Mouse (Mus musculus): ENCODE data around the gene Cabp2. TPM values are rescaled to one million over a fixed set of nuclear protein-coding genes. Genes with fewer than 3 reads are reported as not detected.
"Not testable (repeated sequence)": the region's sequence is repeated elsewhere in the genome, so short reads cannot be mapped to it uniquely, and the experiment has no call there.

The Cabp2 gene
- polyA plus RNA-seq, 1 experiment from 2014 or later, result not detected

DNA sequence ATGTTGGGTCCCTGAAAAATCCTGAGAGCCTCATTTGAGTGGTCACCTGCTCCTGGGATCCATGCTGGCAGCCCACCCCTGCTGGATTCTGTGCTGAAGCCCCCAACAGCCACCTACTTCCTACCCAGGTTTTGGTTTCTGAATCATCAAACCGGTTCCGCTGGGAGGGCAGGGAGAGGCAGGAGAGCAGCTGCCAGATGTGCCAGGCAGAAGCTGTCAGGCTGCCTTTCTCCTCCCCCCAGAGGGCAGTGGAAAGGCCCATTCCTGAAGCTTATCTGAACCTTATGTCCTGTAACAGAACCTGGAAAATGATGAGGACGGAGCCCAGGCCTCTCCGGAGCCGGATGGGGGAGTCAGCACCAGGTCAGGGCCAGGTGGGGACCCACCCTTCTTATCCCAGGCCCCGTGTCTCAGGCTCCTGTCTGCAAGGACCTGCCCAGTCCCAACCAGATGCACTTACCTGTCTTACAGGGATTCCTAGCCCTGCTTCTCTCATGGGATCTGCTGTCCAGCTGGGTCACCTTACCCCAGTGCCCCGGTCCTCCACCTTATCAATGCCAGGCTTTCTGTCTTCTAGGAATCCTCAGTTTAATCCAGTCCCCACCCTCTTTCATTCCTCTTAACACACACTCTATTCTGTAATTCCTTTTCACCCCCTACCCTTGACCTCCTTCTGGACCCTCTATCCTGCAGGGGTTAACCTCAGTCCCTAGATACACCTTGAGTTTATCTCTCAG, 45.5 kb downstream of the Cabp2 start:
- peak overlapping the region; percentile 75 for H3K4me3 ChIP-seq (replicated peaks)
- H3K9ac ChIP-seq (replicated peaks), result peak overlapping the region; percentile 83
- H3K9me3 ChIP-seq, result no peaks in the 10 kb centered on the region
- H3K4me1 ChIP-seq (replicated peaks), result peaks cover 24% of the 10 kb centered on the region
- no peak for ATAC-seq (ENCODE audit: insufficient number of reproducible peaks, insufficient read depth, low FRiP score, low TSS enrichment, low read depth)
- H3K27me3 ChIP-seq, result no peaks in the 10 kb centered on the region
- peaks cover 47% of the 10 kb centered on the region for H3K36me3 ChIP-seq
- H3K4me2 ChIP-seq, result peak overlapping the region; percentile 78
- 60% methylated on average over 7 of the region's 7 CpGs for WGBS
- H3K27ac ChIP-seq, result no peak overlapping the region

DNA sequence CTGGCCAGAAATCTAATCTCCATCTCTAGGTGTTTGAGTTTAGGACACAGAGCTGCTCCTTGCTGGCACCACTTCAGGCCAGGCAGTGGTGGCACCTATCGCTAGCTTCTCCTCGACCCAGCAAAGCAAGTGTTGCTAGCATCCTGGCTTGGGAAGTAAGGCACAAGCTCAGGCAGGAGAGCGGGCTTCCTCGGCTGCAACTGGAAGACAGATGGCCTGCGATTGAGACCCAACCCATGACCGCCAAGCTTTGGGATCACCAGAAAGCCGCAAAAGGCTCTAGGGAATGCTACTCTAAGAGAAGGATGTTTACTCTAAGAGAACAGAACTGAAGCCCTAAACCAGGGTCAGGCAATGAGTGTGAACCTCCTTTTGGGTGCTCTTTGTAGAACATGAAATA, 48.1 kb downstream of the Cabp2 start:
- H3K36me3 ChIP-seq, result peaks cover 61% of the 10 kb centered on the region
- no peak for ATAC-seq (ENCODE audit: insufficient number of reproducible peaks, insufficient read depth, low FRiP score, low TSS enrichment, low read depth)
- no peak overlapping the region for H3K4me3 ChIP-seq (replicated peaks)
- no peak overlapping the region for H3K9ac ChIP-seq (replicated peaks)
- 91% methylated on average over 7 of the region's 7 CpGs for WGBS
- no peaks in the 10 kb centered on the region for H3K9me3 ChIP-seq
- no peaks in the 10 kb centered on the region for H3K27me3 ChIP-seq
- peaks cover 20% of the 10 kb centered on the region for H3K4me1 ChIP-seq (replicated peaks)
- no peak overlapping the region for H3K27ac ChIP-seq
- H3K4me2 ChIP-seq, result no peak overlapping the region

DNA sequence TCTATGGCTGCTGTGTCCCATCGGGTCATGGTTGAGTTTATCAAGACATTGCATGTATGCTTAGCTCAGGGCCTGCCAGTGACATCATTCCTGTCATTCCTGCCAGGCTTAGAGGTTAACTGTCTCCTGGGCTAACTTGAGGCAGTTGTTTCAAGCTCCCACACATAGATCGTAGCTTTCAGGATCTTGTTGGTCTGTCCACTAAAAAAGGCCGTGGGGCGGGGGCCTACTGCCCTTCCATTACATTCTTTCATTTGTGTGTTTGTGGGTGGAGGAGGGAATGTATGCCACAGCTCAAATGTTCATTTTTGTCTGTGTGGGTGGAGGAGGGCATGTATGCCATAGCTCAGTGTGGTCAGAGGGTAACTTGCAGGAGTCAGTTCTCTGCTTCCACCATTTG, 48.7 kb downstream of the Cabp2 start:
- Histone ChIP-seq H3K4me3 (replicated peaks) (no peak overlapping the region), H3K27ac (no peak overlapping the region), H3K4me2 (no peak overlapping the region), H3K27me3 (no peaks in the 10 kb centered on the region), H3K9me3 (no peaks in the 10 kb centered on the region), H3K9ac (replicated peaks) (no peak overlapping the region), H3K36me3 (peaks cover 61% of the 10 kb centered on the region), H3K4me1 (replicated peaks) (peaks cover 15% of the 10 kb centered on the region)
- 92% methylated on average over 4 of the region's 4 CpGs for WGBS
- ATAC-seq (ENCODE audit: insufficient number of reproducible peaks, insufficient read depth, low FRiP score, low TSS enrichment, low read depth), result no peak

GRCm38 (mm10) chr19:4131075-4131474, 49.7 kb downstream of the Cabp2 start:
- ATAC-seq (ENCODE audit: insufficient number of reproducible peaks, insufficient read depth, low FRiP score, low TSS enrichment, low read depth), result no peak
- no peak overlapping the region for H3K27ac ChIP-seq
- no peaks in the 10 kb centered on the region for H3K27me3 ChIP-seq
- H3K9me3 ChIP-seq, result no peaks in the 10 kb centered on the region
- H3K4me1 ChIP-seq (replicated peaks), result peaks cover 13% of the 10 kb centered on the region
- H3K4me2 ChIP-seq, result no peak overlapping the region
- peaks cover 61% of the 10 kb centered on the region for H3K36me3 ChIP-seq
- H3K9ac ChIP-seq (replicated peaks), result no peak overlapping the region
- 91% methylated on average over 5 of the region's 5 CpGs for WGBS
- H3K4me3 ChIP-seq (replicated peaks), result no peak overlapping the region

DNA sequence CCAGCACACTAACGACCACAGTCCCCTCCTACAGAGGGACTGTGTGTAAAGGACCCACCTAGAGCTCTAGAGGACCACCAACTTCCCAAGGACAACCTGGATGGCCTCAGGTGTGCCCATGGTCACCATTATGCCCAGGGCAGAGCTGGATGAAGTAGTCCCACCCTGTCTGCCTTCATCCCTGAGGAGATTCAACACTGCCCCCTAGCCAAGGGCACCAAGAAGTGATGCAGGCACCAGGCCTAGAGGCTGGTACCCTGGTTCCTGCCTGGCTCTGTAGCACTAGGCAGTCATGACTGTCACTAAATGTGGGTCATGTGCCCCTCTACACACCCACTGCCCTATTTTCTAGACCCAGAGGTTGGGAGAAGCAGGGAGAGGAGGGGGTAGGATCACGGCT, 50.4 kb downstream of the Cabp2 start:
- Histone ChIP-seq H3K9me3 (no peaks in the 10 kb centered on the region), H3K27ac (no peak overlapping the region), H3K4me2 (no peak overlapping the region), H3K4me3 (replicated peaks) (no peak overlapping the region), H3K27me3 (no peaks in the 10 kb centered on the region), H3K36me3 (peaks cover 61% of the 10 kb centered on the region), H3K4me1 (replicated peaks) (peaks cover 8% of the 10 kb centered on the region), H3K9ac (replicated peaks) (no peak overlapping the region)
- ATAC-seq (ENCODE audit: insufficient number of reproducible peaks, insufficient read depth, low FRiP score, low TSS enrichment, low read depth), result no peak
- WGBS, result 94% methylated on average over 2 of the region's 2 CpGs

GRCm38 (mm10) chr19:4134354-4134753, 53.0 kb downstream of the Cabp2 start:
- H3K27me3 ChIP-seq, result no peaks in the 10 kb centered on the region

GRCm38 (mm10) chr19:4135229-4135962, 54.0 kb downstream of the Cabp2 start:
- WGBS, result 84% methylated on average over 6 of the region's 6 CpGs
- not testable (repeated sequence) for H3K9me3 ChIP-seq; H3K27me3 ChIP-seq; H3K4me1 ChIP-seq (replicated peaks); H3K4me3 ChIP-seq (replicated peaks); H3K27ac ChIP-seq; H3K4me2 ChIP-seq; H3K9ac ChIP-seq (replicated peaks); ATAC-seq (ENCODE audit: insufficient number of reproducible peaks, insufficient read depth, low FRiP score, low TSS enrichment, low read depth)
- peaks cover 29% of the 10 kb centered on the region for H3K36me3 ChIP-seq

More at GRCm38 (mm10) chr19:4134354-4134753, 53.0 kb downstream of the Cabp2 start:
- H3K4me1 ChIP-seq (replicated peaks), result no peaks in the 10 kb centered on the region
- H3K9ac ChIP-seq (replicated peaks), result no peak overlapping the region
- no peaks in the 10 kb centered on the region for H3K9me3 ChIP-seq
- 87% methylated on average over 4 of the region's 4 CpGs for WGBS
- H3K36me3 ChIP-seq, result peaks cover 40% of the 10 kb centered on the region
- H3K4me2 ChIP-seq, result no peak overlapping the region
- H3K4me3 ChIP-seq (replicated peaks), result no peak overlapping the region
- H3K27ac ChIP-seq, result no peak overlapping the region
- ATAC-seq (ENCODE audit: insufficient number of reproducible peaks, insufficient read depth, low FRiP score, low TSS enrichment, low read depth), result no peak

- H3K27me3 ChIP-seq; H3K4me2 ChIP-seq; ATAC-seq (ENCODE audit: insufficient number of reproducible peaks, insufficient read depth, low FRiP score, low TSS enrichment, low read depth); H3K4me1 ChIP-seq (replicated peaks); H3K27ac ChIP-seq; H3K9me3 ChIP-seq; H3K9ac ChIP-seq (replicated peaks); H3K4me3 ChIP-seq (replicated peaks): not testable (repeated sequence)
- H3K36me3 ChIP-seq, result peaks cover 24% of the 10 kb centered on the region
- 24% methylated on average over 8 of the region's 8 CpGs for WGBS
These were observed 54.6 kb downstream of the Cabp2 start for GRCm38 (mm10) chr19:4135963-4136345.

GRCm38 (mm10) chr19:4136463-4136862, 55.1 kb downstream of the Cabp2 start:
- Histone ChIP-seq H3K36me3 (peaks cover 19% of the 10 kb centered on the region), H3K27ac (no peak overlapping the region), H3K27me3 (no peaks in the 10 kb centered on the region), H3K4me3 (replicated peaks) (no peak overlapping the region), H3K9me3 (no peaks in the 10 kb centered on the region), H3K9ac (replicated peaks) (no peak overlapping the region), H3K4me1 (replicated peaks) (no peaks in the 10 kb centered on the region), H3K4me2 (no peak overlapping the region)
- ATAC-seq (ENCODE audit: insufficient number of reproducible peaks, insufficient read depth, low FRiP score, low TSS enrichment, low read depth), result no peak
- 78% methylated on average over 5 of the region's 5 CpGs for WGBS

All from limb, embryonic 12.5 days (tissue).